Mouse (Mus musculus) C2C12 (cell line): ENCODE data around the gene Sema3a. TPM values are rescaled to one million over a fixed set of nuclear protein-coding genes. Genes with fewer than 3 reads are reported as not detected.

ENCODE experiments used
- H3K27me3 ChIP-seq: one replicate; pipeline ENCODE4 v1.6.1; 2011; ENCODE audit not compliant: control insufficient read depth, insufficient read depth, insufficient read length
- H3K36me3 ChIP-seq: one replicate; pipeline ENCODE4 v1.6.1; 2011; ENCODE audit not compliant: control insufficient read depth, insufficient read depth
- H3K4me3 ChIP-seq: one replicate; pipeline ENCODE4 v1.5.1; 2011; ENCODE audit warnings: mild to moderate bottlenecking, control low read depth; ENCODE audit not compliant: poor library complexity, insufficient read depth, severe bottlenecking
- H3K79me2 ChIP-seq: one replicate; pipeline ENCODE4 v1.6.1; 2011; ENCODE audit not compliant: control insufficient read depth, insufficient read depth
- H3K79me3 ChIP-seq: one replicate; pipeline ENCODE4 v1.6.1; 2011; ENCODE audit warnings: low read depth, control low read depth
- H3ac ChIP-seq: one replicate; pipeline ENCODE3; 2011; ENCODE audit warnings: low read depth; ENCODE audit not compliant: control insufficient read depth, insufficient read length
- CEBPB ChIP-seq: IDR thresholded peaks from one replicate; pipeline ENCODE4 v1.6.1; 2011; ENCODE audit warnings: low read depth, mild to moderate bottlenecking, control low read depth, moderate library complexity
- CTCF ChIP-seq: IDR thresholded peaks from one replicate; pipeline ENCODE4 v1.5.1; 2011; ENCODE audit not compliant: control insufficient read depth, insufficient read depth, insufficient read length
- FOSL1 ChIP-seq: IDR thresholded peaks from one replicate; pipeline ENCODE4 v1.8.0; 2011; ENCODE audit warnings: mild to moderate bottlenecking, low read length; ENCODE audit not compliant: poor library complexity, insufficient read depth, severe bottlenecking
- MAX ChIP-seq: IDR thresholded peaks from one replicate; pipeline ENCODE4 v1.6.1; 2011; ENCODE audit warnings: mild to moderate bottlenecking, control low read depth
- MYOD1 ChIP-seq: IDR thresholded peaks from one replicate; pipeline ENCODE4 v1.6.1; 2011; ENCODE audit warnings: low read depth; ENCODE audit not compliant: control insufficient read depth, insufficient read length
- MYOG ChIP-seq: IDR thresholded peaks from one replicate; pipeline ENCODE4 v1.6.1; 2011; ENCODE audit not compliant: control insufficient read depth, insufficient read length; ENCODE audit errors: extremely low read depth
- USF1 ChIP-seq: IDR thresholded peaks from one replicate; pipeline ENCODE4 v1.6.1; 2011; ENCODE audit warnings: low read depth, mild to moderate bottlenecking, control low read depth, moderate library complexity
- polyA plus RNA-seq: library from polyadenylated mRNA; unstranded; fragments of >200 nt; fragmentation: generic; extraction: Trizol; gene quantifications from one replicate; pipeline ENCODE4 v1.2.1, GENCODE M21; 2012; ENCODE audit warnings: missing spikeins

Sema3a gene
- polyA plus RNA-seq, 1 experiment = 11.1 TPM

DNA sequence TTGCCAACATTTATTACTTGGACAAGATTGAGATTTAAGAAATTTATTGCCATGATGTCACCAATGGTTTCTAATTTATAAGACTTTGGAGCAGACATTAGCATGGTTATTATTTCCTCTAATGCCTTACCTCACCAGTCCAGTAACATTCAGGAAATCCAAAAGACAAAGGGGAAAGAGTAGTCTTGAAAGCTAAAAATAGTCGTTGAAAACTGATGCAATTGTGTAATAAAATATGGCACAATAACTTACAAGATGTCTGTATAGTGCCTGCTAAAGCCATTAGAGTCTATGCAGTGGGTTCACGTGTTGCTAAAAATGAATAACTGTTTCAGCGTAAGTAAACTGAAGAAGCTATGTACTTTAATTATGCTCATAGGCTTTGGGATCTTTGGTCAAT, 383.9 kb downstream of the Sema3a start:
- TF ChIP-seq MYOG = no peak
- TF ChIP-seq CEBPB = no peak
- TF ChIP-seq MAX = no peak
- no peak for TF ChIP-seq FOSL1
- no peak for TF ChIP-seq MYOD1
- TF ChIP-seq USF1 = no peak
- TF ChIP-seq CTCF = no peak
- no peak overlapping the region for H3ac ChIP-seq
- no peaks in the 10 kb centered on the region for H3K36me3 ChIP-seq
- no peaks in the 10 kb centered on the region for H3K27me3 ChIP-seq
- H3K79me3 ChIP-seq = no peaks in the 10 kb centered on the region
- H3K79me2 ChIP-seq = no peaks in the 10 kb centered on the region
- no peak overlapping the region for H3K4me3 ChIP-seq

DNA sequence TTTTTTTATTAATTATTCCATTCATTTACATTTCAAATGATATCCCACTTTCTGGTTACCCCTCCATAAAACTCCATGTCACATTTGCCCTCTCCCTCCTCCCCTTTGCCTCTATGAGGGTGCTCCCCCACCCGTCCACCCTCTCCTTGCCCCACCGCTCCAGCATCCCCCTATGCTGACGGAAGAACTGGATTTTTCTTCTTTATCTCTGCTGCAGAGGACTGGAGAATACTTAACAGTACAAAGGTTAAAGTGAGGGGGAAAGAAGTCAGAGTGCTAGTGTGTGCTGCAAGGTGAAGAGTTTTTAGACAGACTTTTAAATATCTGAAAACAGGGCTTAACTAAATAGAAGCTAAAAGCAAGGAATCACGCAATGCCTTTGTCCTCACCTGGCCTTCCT, 391.8 kb downstream of the Sema3a start:
- Histone ChIP-seq H3K79me3 (no peaks in the 10 kb centered on the region), H3K27me3 (no peaks in the 10 kb centered on the region), H3K4me3 (no peak overlapping the region), H3K79me2 (no peaks in the 10 kb centered on the region), H3ac (no peak overlapping the region), H3K36me3 (peaks cover 6% of the 10 kb centered on the region)
- no peak for TF ChIP-seq MAX
- TF ChIP-seq CTCF = no peak
- no peak for TF ChIP-seq MYOD1

DNA sequence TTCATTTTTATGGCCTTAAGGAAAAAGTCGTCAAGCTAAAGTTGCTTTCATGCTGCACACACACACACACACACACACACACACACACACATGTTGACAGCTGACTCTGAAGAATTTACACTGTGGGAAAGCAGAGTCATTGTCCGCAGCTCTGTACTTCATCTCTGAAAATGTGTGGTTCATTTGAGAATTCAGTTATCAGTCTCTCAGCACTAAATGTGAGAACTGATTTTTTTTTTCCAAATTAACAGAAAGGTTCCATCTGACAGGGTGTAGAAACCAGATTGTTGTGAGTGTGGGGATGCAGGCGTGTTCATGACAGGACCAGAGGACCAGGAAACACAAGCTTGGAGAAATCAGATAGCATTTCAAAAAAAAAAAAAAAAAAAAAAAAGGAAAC, 400.4 kb downstream of the Sema3a start:
- H3K27me3 ChIP-seq = no peaks in the 10 kb centered on the region
- H3K79me2 ChIP-seq = no peaks in the 10 kb centered on the region
- peaks cover 15% of the 10 kb centered on the region for H3K36me3 ChIP-seq
- no peak overlapping the region for H3ac ChIP-seq
- H3K4me3 ChIP-seq = no peak overlapping the region
- no peaks in the 10 kb centered on the region for H3K79me3 ChIP-seq
- no peak for TF ChIP-seq MYOG
- TF ChIP-seq FOSL1 = no peak
- TF ChIP-seq MYOD1 = no peak
- TF ChIP-seq CTCF = no peak
- TF ChIP-seq MAX = no peak

DNA sequence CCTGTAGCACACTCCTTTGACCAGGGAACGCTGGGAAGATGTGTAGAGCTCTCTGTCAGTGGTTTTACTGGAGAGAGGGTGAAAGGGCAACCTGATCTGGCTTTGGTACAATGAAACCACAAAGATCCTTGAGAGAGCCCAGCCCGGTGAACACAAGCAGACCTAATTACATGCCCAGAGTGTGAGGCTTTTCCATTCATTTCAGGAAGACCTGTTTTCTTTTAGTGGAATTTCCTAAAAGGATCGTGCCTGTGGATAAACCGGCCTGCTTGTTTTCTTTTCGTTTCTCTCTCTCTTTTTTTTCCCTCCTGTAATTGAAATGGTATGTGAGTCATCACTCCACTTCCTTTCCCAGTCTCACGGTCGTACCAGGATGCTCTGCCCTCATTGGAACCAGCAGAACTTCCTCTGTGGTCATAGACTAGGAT, 401.8 kb downstream of the Sema3a start:
- Histone ChIP-seq H3K27me3 (no peaks in the 10 kb centered on the region), H3K36me3 (peaks cover 8% of the 10 kb centered on the region), H3ac (peak overlapping the region; percentile 23), H3K4me3 (no peak overlapping the region), H3K79me3 (no peaks in the 10 kb centered on the region), H3K79me2 (no peaks in the 10 kb centered on the region)
- TF ChIP-seq CEBPB (peak; percentile 40), FOSL1 (no peak)

DNA sequence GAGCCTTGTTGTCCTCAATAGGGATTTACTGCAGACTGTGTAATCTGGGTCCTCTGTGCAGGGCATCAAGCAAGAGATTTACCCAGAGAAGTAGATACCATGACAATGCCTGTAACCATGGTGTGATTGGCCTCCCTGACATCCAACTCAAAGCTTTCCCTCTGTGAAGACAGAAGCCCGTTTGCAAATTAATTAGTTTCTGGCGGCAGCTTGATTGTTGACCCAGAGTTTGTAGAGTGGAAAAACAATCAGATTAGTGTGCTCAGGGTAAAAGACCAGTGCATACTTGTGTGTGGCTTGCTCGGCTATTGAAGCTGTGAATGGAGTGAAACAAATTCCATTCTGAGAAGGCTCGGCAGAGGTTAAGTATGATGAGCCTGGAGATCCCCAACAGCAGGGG, 404.0 kb downstream of the Sema3a start:
- Histone ChIP-seq H3K27me3 (no peaks in the 10 kb centered on the region), H3K4me3 (no peak overlapping the region), H3K36me3 (no peaks in the 10 kb centered on the region), H3K79me2 (no peaks in the 10 kb centered on the region), H3ac (no peak overlapping the region), H3K79me3 (no peaks in the 10 kb centered on the region)
- no peak for TF ChIP-seq CTCF
- TF ChIP-seq USF1 = no peak
- TF ChIP-seq MYOG = no peak

DNA sequence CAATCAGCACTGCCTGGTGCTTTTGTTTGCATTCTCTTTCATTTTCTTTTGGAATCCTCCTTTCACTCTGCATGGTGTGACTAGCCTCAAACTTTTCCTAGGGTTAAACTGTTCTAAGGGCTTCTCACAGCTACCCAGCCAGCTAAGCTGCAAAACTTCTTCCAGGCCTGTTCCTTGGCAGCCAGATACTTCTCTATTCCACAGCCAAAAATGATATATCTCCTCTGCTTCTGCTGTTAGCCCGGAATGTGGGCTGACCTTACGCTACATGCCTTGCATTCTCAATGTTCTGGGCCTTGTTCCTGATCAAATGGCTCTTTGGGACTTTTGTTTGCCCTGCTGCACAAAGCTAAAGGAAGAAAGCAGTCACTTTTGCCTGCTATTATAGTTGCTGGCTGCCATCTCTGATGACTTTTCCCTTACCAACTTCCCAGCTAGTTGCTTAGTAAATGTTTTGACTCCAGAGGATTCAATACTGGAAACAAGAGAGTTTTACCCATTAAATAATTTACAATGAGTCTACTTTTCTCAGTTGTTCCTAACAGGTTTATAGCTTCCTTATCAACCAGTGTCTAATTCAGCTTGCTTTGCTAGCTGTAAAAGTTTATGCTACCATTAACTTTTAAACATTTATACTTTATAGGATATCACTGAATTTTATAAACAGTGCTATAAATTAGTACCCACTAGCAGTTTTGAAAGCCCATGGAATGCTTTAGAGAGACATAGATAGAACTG, 422.4 kb downstream of the Sema3a start:
- Histone ChIP-seq H3K27me3 (no peaks in the 10 kb centered on the region), H3ac (no peak overlapping the region), H3K79me2 (no peaks in the 10 kb centered on the region), H3K4me3 (no peak overlapping the region), H3K36me3 (peaks cover 4% of the 10 kb centered on the region), H3K79me3 (no peaks in the 10 kb centered on the region)
- TF ChIP-seq USF1 (no peak), MAX (no peak), MYOG (no peak), CEBPB (no peak), CTCF (no peak), MYOD1 (no peak), FOSL1 (no peak)
